Mouse (Mus musculus) naive thymus-derived CD4-positive, alpha-beta T cell, adult 2 months (primary cell): Measurements from ENCODE around the gene Mdfi.
A peak's percentile ranks its signal among the peaks of the same experiment; 100 is the strongest.

Experiments
- DNase-seq: peaks from one replicate; pipeline ENCODE4 v3.0.0-alpha.2; 2011; ENCODE audit warnings: low read depth

Gene Mdfi

GRCm38 (mm10) chr17:47847985-47848384, 13.5 kb upstream of the Mdfi start:
- no peak for DNase-seq

- no peak for DNase-seq
Measured at GRCm38 (mm10) chr17:47845609-47846008, 11.1 kb upstream of the Mdfi start.

DNA sequence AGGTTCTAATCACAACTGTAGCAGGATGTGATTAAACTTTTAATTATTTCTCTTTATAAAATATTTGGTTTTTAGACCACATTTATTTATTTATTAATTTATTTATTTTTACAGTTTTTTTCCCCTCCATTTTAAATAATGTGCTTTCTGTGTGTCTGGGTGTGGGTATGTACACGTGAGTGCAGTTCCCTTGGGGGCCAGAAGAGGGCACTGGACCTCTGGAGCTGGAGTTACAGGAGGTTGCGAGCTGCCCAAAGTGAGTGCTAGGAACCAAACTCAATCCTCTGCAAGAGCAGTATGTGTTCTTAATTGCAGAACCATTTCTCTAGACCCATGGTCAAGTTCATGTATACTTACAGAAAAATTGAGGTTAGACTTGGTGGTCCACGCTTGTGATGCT, 9.0 kb upstream of the Mdfi start:
- DNase-seq: no peak

GRCm38 (mm10) chr17:47841931-47842623, 7.6 kb upstream of the Mdfi start:
- DNase-seq: no peak

DNA sequence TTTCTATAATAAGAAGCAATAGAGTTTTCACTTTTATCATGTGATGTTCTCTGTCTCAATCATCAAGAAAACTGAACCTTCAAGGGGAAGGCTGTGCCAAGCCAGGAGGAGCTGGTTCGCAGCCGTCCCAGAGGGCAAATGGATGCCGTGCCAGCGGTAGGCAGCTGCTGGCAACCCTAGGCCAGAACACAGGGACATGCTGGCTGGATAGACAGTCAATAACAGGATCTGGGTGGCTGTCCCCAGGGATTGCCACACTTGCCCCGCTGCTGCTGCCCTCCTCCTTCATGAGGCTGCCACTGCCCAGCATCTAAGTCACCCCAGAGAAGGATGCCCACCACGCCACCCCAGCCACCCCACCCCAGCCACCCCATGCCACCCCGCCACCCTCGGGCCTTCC, 7.0 kb upstream of the Mdfi start:
- DNase-seq: no peak

GRCm38 (mm10) chr17:47837808-47838207, 3.3 kb upstream of the Mdfi start:
- no peak for DNase-seq

GRCm38 (mm10) chr17:47833628-47834481, 636 bp downstream of the Mdfi start:
- peak; percentile 9 for DNase-seq

GRCm38 (mm10) chr17:47833029-47833627, 1.4 kb downstream of the Mdfi start:
- peak; percentile 19 for DNase-seq

DNA sequence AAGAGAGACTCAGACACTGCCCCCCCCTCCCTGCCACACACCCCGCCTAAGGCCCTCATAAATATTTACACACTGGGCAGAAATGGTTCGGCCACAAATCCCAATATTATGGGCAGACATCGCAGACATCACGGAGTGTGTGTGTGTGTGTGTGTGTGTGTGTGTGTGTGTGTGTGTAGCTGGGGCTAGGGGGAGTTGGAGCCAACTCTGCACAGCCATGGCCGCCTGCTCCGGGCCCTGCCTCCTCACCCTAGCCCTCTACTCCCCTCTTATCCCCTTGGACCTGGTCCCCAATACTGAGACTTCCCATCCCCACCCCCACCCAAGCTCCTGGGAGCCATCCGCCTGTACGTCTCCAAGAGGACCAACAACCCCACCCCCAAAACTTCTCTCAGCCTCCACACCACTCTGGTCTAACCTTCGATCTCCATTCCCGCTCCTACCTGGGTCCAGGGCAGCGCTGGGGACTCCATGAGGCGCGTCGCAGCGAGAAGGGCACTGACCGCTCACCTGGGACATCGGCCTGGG, 1.9 kb downstream of the Mdfi start:
- DNase-seq: peak; percentile 21

GRCm38 (mm10) chr17:47831772-47832171, 2.7 kb downstream of the Mdfi start:
- DNase-seq: no peak

DNA sequence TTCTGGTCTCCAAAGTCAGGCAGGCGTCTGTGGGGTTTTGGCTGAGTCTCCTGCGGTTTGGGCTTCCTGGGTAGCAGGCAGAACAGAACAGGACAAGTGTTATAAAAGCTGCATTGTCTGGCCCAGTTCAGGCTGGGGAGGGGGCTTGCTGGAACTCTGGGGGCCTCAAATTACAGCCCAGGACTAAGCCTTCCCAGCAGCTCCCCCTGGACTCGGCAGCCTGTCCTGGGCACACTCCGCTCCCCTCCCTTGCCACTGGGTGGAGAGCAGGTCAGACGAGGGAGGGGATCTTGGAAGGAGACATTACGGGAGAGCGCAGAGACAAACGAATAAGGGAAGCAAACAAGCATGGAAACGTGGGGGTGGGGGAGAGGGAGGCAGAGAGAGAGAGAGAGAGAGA, 3.3 kb downstream of the Mdfi start:
- DNase-seq: no peak

DNA sequence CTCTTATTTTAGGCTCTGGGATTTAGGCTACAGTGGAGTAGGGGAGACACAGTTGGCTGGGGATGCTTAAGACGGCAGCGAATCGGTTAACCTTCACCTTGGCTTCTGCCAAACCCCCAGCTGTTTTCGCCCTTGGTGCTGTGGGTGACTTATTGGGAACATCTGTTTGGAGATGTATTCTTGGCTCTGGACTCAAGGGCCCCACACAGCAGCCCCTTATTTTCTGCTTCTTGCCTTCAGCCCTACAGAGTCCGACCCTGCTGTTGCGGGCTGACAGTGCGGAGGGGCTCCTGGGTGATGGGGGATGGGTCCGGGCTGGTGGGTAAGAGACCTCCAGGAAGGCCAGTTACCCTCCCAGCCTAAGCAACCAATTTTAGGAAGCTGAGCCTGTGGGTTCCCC, 13.2 kb downstream of the Mdfi start:
- DNase-seq: no peak

DNA sequence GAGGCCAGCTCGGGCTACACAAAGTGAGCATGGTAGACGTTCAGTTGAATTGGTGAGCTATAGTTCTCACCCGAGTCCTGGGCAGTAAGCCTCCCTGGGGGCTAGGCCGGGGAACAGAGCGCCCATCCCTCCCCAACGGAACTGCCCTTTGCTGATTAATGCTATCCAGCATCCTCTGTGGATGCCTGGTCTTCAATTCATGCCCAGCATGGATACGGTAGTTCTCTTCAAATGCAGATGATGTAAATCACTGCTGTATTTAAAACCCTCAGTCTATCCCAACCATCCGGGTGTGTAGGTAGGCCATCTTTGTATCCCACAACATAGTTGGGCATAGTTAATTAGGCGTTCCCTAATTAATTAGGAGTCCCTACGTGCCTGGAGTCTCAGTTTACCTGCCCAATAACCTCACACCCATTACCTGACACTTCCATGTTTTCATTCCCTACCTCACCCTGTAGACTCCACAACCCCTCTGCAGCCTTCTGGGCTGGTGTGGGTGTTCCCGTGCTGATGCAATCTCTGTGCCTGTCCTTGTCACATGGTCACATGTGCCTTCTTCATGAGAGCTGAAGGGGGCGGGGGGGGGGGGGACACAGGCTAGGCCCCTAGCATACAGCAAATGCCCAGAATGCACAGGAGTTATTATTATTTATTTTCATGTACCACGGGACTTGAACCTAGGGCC, 16.3 kb downstream of the Mdfi start:
- no peak for DNase-seq

DNA sequence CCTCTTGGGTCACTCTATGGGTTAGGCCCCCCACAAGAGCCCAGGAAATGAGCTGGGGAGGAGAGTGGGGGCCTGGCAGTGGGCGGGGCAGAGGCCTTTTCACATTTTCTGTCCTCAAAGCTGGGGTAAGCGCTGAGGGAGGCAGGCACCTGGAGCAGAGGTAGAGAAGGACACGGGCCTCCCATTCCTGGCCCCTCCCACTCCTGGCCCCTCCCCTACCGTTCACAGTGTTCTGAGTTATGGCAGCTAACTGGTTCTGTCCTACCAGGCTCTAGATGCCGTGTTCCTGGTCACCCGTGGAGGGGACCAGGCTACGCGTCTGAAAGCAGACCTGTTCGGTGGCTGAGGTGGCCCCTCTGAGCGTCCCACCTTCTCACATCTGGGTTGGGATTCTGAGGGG, 19.0 kb downstream of the Mdfi start:
- no peak for DNase-seq

DNA sequence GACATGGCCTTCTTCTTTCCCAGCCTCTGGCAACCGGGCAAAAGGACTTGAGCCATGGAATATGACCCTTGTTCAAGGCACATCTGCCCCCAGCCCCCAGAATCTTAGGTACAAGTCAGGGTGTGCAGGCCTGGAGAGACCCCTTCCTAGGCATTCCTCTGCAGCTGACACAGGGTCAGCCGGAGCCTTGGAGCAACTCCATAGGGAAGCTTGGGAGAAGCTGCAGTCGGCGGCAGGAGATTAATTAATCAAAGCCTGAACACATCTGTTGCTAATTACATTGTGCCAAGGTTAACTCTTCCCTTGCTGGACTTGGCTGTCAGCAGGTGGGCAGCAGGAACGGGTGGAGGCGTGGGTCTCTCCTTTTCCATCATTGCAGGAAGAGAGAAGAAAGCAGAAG, 20.0 kb downstream of the Mdfi start:
- DNase-seq: no peak

- DNase-seq: no peak
Measured at GRCm38 (mm10) chr17:47813616-47814015, 20.9 kb downstream of the Mdfi start.

DNA sequence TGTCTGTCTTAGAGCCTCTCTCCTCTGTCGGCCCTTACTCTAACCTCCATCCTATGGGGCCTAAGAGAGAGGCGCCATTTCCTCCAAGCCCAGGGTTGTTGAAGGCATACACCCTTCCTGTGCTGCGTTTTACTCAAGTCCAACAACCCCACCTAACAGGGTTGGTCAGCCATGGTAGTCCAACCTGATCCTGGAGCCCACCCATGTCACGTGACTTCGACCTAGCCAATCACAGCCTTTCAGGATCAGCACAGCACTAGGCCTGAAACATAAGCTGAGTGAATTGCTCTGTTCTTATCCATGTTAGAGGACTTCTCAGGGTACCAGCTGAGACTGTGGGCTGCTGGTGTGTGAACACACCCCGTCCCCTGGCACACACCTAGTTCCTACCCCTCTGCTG, 22.3 kb downstream of the Mdfi start:
- no peak for DNase-seq

GRCm38 (mm10) chr17:47811265-47811800, 23.2 kb downstream of the Mdfi start:
- DNase-seq: no peak

DNA sequence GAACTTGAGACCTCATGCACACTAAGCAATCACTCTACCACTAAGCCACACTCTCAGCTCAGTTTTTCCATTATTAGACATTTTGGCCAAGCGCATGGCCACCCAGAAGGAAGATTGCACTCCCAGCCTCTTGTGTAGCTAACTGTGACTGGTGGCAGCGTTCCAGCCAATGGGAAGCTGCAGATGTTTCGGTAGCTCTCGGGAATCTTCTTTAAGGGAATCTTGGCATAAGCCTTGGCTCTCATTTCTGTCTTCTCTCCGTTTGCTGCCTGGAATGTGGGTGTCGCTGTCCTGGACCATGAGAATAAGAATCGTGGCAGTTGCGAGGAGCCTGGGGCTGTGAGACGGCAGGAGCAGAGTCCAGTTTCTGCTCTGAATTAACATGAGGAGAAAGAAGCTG, 28.3 kb downstream of the Mdfi start:
- DNase-seq: no peak

GRCm38 (mm10) chr17:47805047-47805835, 29.2 kb downstream of the Mdfi start:
- DNase-seq: no peak

- no peak for DNase-seq
Measured at GRCm38 (mm10) chr17:47803662-47804061, 30.8 kb downstream of the Mdfi start.
